Mouse (Mus musculus): ENCODE measurements at regions not wholly inside any gene's neighbourhood (a gene's known extent, or its start where the extent isn't known, plus 50 kb on each side); places are given as distances from the start of the nearest gene placed in this dataset.

GRCm38 (mm10) chr15:46945423-46945822 is 6811.3 kb downstream of the 9330182O14Rik start:
- H3K27ac ChIP-seq (replicated peaks; ENCODE audit: low read depth, low read length), result no peak overlapping the region
- ATAC-seq (ENCODE audit: low read depth) (no peak), DNase-seq (ENCODE audit: low spot score) (no peak)
- WGBS, result 93% methylated on average over 4 of the region's 4 CpGs
- H3K4me2 ChIP-seq (ENCODE audit: low read depth, low read length), result no peak overlapping the region
- H3K27me3 ChIP-seq (replicated peaks; ENCODE audit: control insufficient read depth, insufficient read depth, low read length), result no peaks in the 10 kb centered on the region
- no peaks in the 10 kb centered on the region for H3K4me1 ChIP-seq (ENCODE audit: control insufficient read depth, insufficient read depth, low read length)
- H3K9me3 ChIP-seq (ENCODE audit: control insufficient read depth, low read length), result no peaks in the 10 kb centered on the region
- no peak overlapping the region for H3K9ac ChIP-seq (ENCODE audit: low read depth, low read length)
- no peak overlapping the region for H3K4me3 ChIP-seq (ENCODE audit: low read depth, low read length)
- no peaks in the 10 kb centered on the region for H3K36me3 ChIP-seq (ENCODE audit: control insufficient read depth, insufficient read depth, low read length)

- ATAC-seq (ENCODE audit: low read depth), result no peak
- H3K9ac ChIP-seq (ENCODE audit: low read depth, low read length), result no peak overlapping the region
- H3K27ac ChIP-seq (replicated peaks; ENCODE audit: low read depth, low read length), result no peak overlapping the region
- no peaks in the 10 kb centered on the region for H3K36me3 ChIP-seq (ENCODE audit: control insufficient read depth, insufficient read depth, low read length)
- no peak overlapping the region for H3K4me2 ChIP-seq (ENCODE audit: low read depth, low read length)
- H3K9me3 ChIP-seq (ENCODE audit: control insufficient read depth, low read length), result no peaks in the 10 kb centered on the region
- no peaks in the 10 kb centered on the region for H3K4me1 ChIP-seq (ENCODE audit: control insufficient read depth, insufficient read depth, low read length)
- no peak overlapping the region for H3K4me3 ChIP-seq (ENCODE audit: low read depth, low read length)
- peak; percentile 4 for DNase-seq (ENCODE audit: low spot score)
- 50% methylated on average over 3 of the region's 3 CpGs for WGBS
- no peaks in the 10 kb centered on the region for H3K27me3 ChIP-seq (replicated peaks; ENCODE audit: control insufficient read depth, insufficient read depth, low read length)
Measured at GRCm38 (mm10) chr15:46990201-46990600, 6856.0 kb downstream of the 9330182O14Rik start.

GRCm38 (mm10) chr15:46997106-46997505 is 6862.9 kb downstream of the 9330182O14Rik start:
- 46% methylated on average over 3 of the region's 3 CpGs for WGBS
- no peak for ATAC-seq (ENCODE audit: low read depth)
- Histone ChIP-seq H3K9ac (ENCODE audit: low read depth, low read length) (no peak overlapping the region), H3K4me1 (ENCODE audit: control insufficient read depth, insufficient read depth, low read length) (no peaks in the 10 kb centered on the region), H3K4me2 (ENCODE audit: low read depth, low read length) (no peak overlapping the region), H3K9me3 (ENCODE audit: control insufficient read depth, low read length) (no peaks in the 10 kb centered on the region), H3K4me3 (ENCODE audit: low read depth, low read length) (no peak overlapping the region), H3K36me3 (ENCODE audit: control insufficient read depth, insufficient read depth, low read length) (no peaks in the 10 kb centered on the region), H3K27ac (replicated peaks; ENCODE audit: low read depth, low read length) (no peak overlapping the region), H3K27me3 (replicated peaks; ENCODE audit: control insufficient read depth, insufficient read depth, low read length) (no peaks in the 10 kb centered on the region)
- no peak for DNase-seq (ENCODE audit: low spot score)
